Mouse (Mus musculus) layer of hippocampus, adult 2 months (tissue): Measurements from ENCODE around the gene B230118H07Rik. TPM values are rescaled to one million over a fixed set of nuclear protein-coding genes. Genes with fewer than 3 reads are reported as not detected.
"Not testable (repeated sequence)": the region's sequence is repeated elsewhere in the genome, so short reads cannot be mapped to it uniquely, and the experiment has no call there.

Source experiments
- DNase-seq, 2 experiments: peaks; one replicate each; pipeline ENCODE4 v3.0.0; 2022; ENCODE audit warnings: low spot score in 2 of 2
- H3K27ac ChIP-seq: fragments of 200-600 bp; 2 replicates; pipeline ENCODE4 v1.8.1; 2022
- H3K4me3 ChIP-seq: fragments of 200-600 bp; 2 replicates; pipeline ENCODE4 v1.8.1; 2022; ENCODE audit warnings: mild to moderate bottlenecking
- CTCF ChIP-seq: fragments of 200-600 bp; conservative IDR thresholded peaks from 2 replicates; pipeline ENCODE4 v1.8.1; 2022; ENCODE audit warnings: antibody characterized with exemption, mild to moderate bottlenecking, moderate library complexity
- total RNA-seq, 2 experiments: library from RNA; stranded (reverse); gene quantifications; 2 replicates each; pipeline ENCODE4 v1.2.3; 2021

The B230118H07Rik gene
- total RNA-seq, 2 experiments from 2014 or later, result 32.0 to 32.3 TPM

GRCm38 (mm10) chr2:101555886-101556285 is 93.4 kb downstream of the B230118H07Rik start:
- H3K4me3 ChIP-seq, result no peak overlapping the region
- no peak for DNase-seq

GRCm38 (mm10) chr2:101553851-101554250 is 95.5 kb downstream of the B230118H07Rik start:
- Histone ChIP-seq H3K4me3 (no peak overlapping the region), H3K27ac (no peak overlapping the region)
- TF ChIP-seq CTCF, result no peak
- no peak for DNase-seq

More at GRCm38 (mm10) chr2:101555886-101556285, 93.4 kb downstream of the B230118H07Rik start:
- no peak overlapping the region for H3K27ac ChIP-seq
- no peak for TF ChIP-seq CTCF

GRCm38 (mm10) chr2:101552301-101552700 is 97.0 kb downstream of the B230118H07Rik start:
- no peak for DNase-seq
- TF ChIP-seq CTCF, result no peak

GRCm38 (mm10) chr2:101551026-101551719 is 98.2 kb downstream of the B230118H07Rik start:
- DNase-seq, result no peak
- Histone ChIP-seq H3K4me3 (no peak overlapping the region), H3K27ac (no peak overlapping the region)
- TF ChIP-seq CTCF, result no peak

More at GRCm38 (mm10) chr2:101552301-101552700, 97.0 kb downstream of the B230118H07Rik start:
- no peak overlapping the region for H3K27ac ChIP-seq
- no peak overlapping the region for H3K4me3 ChIP-seq

- Histone ChIP-seq H3K27ac (no peak overlapping the region), H3K4me3 (no peak overlapping the region)
- no peak for TF ChIP-seq CTCF
- DNase-seq, result no peak
Observed at GRCm38 (mm10) chr2:101550176-101550575, 99.2 kb downstream of the B230118H07Rik start.

- no peak for TF ChIP-seq CTCF
- Histone ChIP-seq H3K27ac (no peak overlapping the region), H3K4me3 (no peak overlapping the region)
- DNase-seq, result no peak
Observed at GRCm38 (mm10) chr2:101548866-101549265, 100.5 kb downstream of the B230118H07Rik start.

GRCm38 (mm10) chr2:101545593-101545992 is 103.7 kb downstream of the B230118H07Rik start:
- no peak overlapping the region for H3K27ac ChIP-seq
- DNase-seq, result no peak
- TF ChIP-seq CTCF, result no peak
- H3K4me3 ChIP-seq, result no peak overlapping the region

GRCm38 (mm10) chr2:101543704-101544417 is 105.5 kb downstream of the B230118H07Rik start:
- TF ChIP-seq CTCF, result peak; percentile 62
- no peak for DNase-seq

GRCm38 (mm10) chr2:101536887-101537286 is 112.4 kb downstream of the B230118H07Rik start:
- H3K4me3 ChIP-seq, H3K27ac ChIP-seq: not testable (repeated sequence)
- DNase-seq, result peak in 1 of 2 experiments; percentile 24

More at GRCm38 (mm10) chr2:101543704-101544417, 105.5 kb downstream of the B230118H07Rik start:
- Histone ChIP-seq H3K4me3 (no peak overlapping the region), H3K27ac (no peak overlapping the region)

GRCm38 (mm10) chr2:101533741-101534140 is 115.6 kb downstream of the B230118H07Rik start:
- no peak for DNase-seq
- no peak for TF ChIP-seq CTCF
- no peak overlapping the region for H3K27ac ChIP-seq
- H3K4me3 ChIP-seq, result no peak overlapping the region

GRCm38 (mm10) chr2:101525503-101526381 is 123.6 kb downstream of the B230118H07Rik start:
- Histone ChIP-seq H3K27ac (no peak overlapping the region), H3K4me3 (no peak overlapping the region)
- peak; percentile 65 to 66 for DNase-seq
- TF ChIP-seq CTCF, result peak; percentile 89

- Histone ChIP-seq H3K27ac (no peak overlapping the region), H3K4me3 (no peak overlapping the region)
- no peak for DNase-seq
- no peak for TF ChIP-seq CTCF
Observed at GRCm38 (mm10) chr2:101525091-101525490, 124.2 kb downstream of the B230118H07Rik start.

- no peak for DNase-seq
- H3K4me3 ChIP-seq, result no peak overlapping the region
- TF ChIP-seq CTCF, result no peak
- no peak overlapping the region for H3K27ac ChIP-seq
Observed at GRCm38 (mm10) chr2:101520503-101520902, 128.8 kb downstream of the B230118H07Rik start.
